Mouse (Mus musculus) C2C12 (cell line): ENCODE data around the gene Galnt10. TPM values are rescaled to one million over a fixed set of nuclear protein-coding genes. Genes with fewer than 3 reads are reported as not detected.

Experiments
- H3K27me3 ChIP-seq: one replicate; pipeline ENCODE4 v1.6.1; 2011; ENCODE audit not compliant: control insufficient read depth, insufficient read depth, insufficient read length
- H3K36me3 ChIP-seq: one replicate; pipeline ENCODE4 v1.6.1; 2011; ENCODE audit not compliant: control insufficient read depth, insufficient read depth
- H3K4me3 ChIP-seq: one replicate; pipeline ENCODE4 v1.5.1; 2011; ENCODE audit warnings: mild to moderate bottlenecking, control low read depth; ENCODE audit not compliant: poor library complexity, insufficient read depth, severe bottlenecking
- H3K79me2 ChIP-seq: one replicate; pipeline ENCODE4 v1.6.1; 2011; ENCODE audit not compliant: control insufficient read depth, insufficient read depth
- H3K79me3 ChIP-seq: one replicate; pipeline ENCODE4 v1.6.1; 2011; ENCODE audit warnings: low read depth, control low read depth
- H3ac ChIP-seq: one replicate; pipeline ENCODE3; 2011; ENCODE audit warnings: low read depth; ENCODE audit not compliant: control insufficient read depth, insufficient read length
- CEBPB ChIP-seq: IDR thresholded peaks from one replicate; pipeline ENCODE4 v1.6.1; 2011; ENCODE audit warnings: low read depth, mild to moderate bottlenecking, control low read depth, moderate library complexity
- CTCF ChIP-seq: IDR thresholded peaks from one replicate; pipeline ENCODE4 v1.5.1; 2011; ENCODE audit not compliant: control insufficient read depth, insufficient read depth, insufficient read length
- FOSL1 ChIP-seq: IDR thresholded peaks from one replicate; pipeline ENCODE4 v1.8.0; 2011; ENCODE audit warnings: mild to moderate bottlenecking, low read length; ENCODE audit not compliant: poor library complexity, insufficient read depth, severe bottlenecking
- MAX ChIP-seq: IDR thresholded peaks from one replicate; pipeline ENCODE4 v1.6.1; 2011; ENCODE audit warnings: mild to moderate bottlenecking, control low read depth
- MYOD1 ChIP-seq: IDR thresholded peaks from one replicate; pipeline ENCODE4 v1.6.1; 2011; ENCODE audit warnings: low read depth; ENCODE audit not compliant: control insufficient read depth, insufficient read length
- MYOG ChIP-seq: IDR thresholded peaks from one replicate; pipeline ENCODE4 v1.6.1; 2011; ENCODE audit not compliant: control insufficient read depth, insufficient read length; ENCODE audit errors: extremely low read depth
- USF1 ChIP-seq: IDR thresholded peaks from one replicate; pipeline ENCODE4 v1.6.1; 2011; ENCODE audit warnings: low read depth, mild to moderate bottlenecking, control low read depth, moderate library complexity
- polyA plus RNA-seq: library from polyadenylated mRNA; unstranded; fragments of >200 nt; fragmentation: generic; extraction: Trizol; gene quantifications from one replicate; pipeline ENCODE4 v1.2.1, GENCODE M21; 2012; ENCODE audit warnings: missing spikeins

Gene Galnt10
- polyA plus RNA-seq, 1 experiment = 43.0 TPM

- TF ChIP-seq MYOG = no peak
- TF ChIP-seq CEBPB = no peak
- TF ChIP-seq MAX = no peak
- TF ChIP-seq CTCF = no peak
- no peak for TF ChIP-seq MYOD1
- TF ChIP-seq FOSL1 = no peak
- no peak for TF ChIP-seq USF1
- Histone ChIP-seq H3K27me3 (peaks cover 54% of the 10 kb centered on the region), H3ac (no peak overlapping the region), H3K79me3 (no peaks in the 10 kb centered on the region), H3K36me3 (no peaks in the 10 kb centered on the region), H3K79me2 (no peaks in the 10 kb centered on the region), H3K4me3 (no peak overlapping the region)
These were observed 182.8 kb downstream of the Galnt10 start for GRCm38 (mm10) chr11:57827915-57828545.

GRCm38 (mm10) chr11:57828955-57829870, 184.0 kb downstream of the Galnt10 start:
- H3K27me3 ChIP-seq = peaks cover 66% of the 10 kb centered on the region
- TF ChIP-seq MYOD1 (no peak), CEBPB (no peak), MYOG (no peak), MAX (no peak), CTCF (no peak), FOSL1 (no peak), USF1 (no peak)
- H3K36me3 ChIP-seq = no peaks in the 10 kb centered on the region
- H3ac ChIP-seq = no peak overlapping the region
- no peaks in the 10 kb centered on the region for H3K79me2 ChIP-seq
- no peaks in the 10 kb centered on the region for H3K79me3 ChIP-seq
- no peak overlapping the region for H3K4me3 ChIP-seq

- Histone ChIP-seq H3K36me3 (no peaks in the 10 kb centered on the region), H3K79me2 (no peaks in the 10 kb centered on the region), H3K4me3 (no peak overlapping the region), H3K27me3 (peaks cover 71% of the 10 kb centered on the region), H3ac (no peak overlapping the region), H3K79me3 (no peaks in the 10 kb centered on the region)
- no peak for TF ChIP-seq USF1
- TF ChIP-seq CTCF = no peak
- TF ChIP-seq MYOD1 = no peak
- no peak for TF ChIP-seq FOSL1
- no peak for TF ChIP-seq MYOG
- no peak for TF ChIP-seq MAX
- TF ChIP-seq CEBPB = no peak
These were observed 184.9 kb downstream of the Galnt10 start for GRCm38 (mm10) chr11:57829871-57830775.

GRCm38 (mm10) chr11:57831281-57831781, 186.1 kb downstream of the Galnt10 start:
- no peak overlapping the region for H3ac ChIP-seq
- peaks cover 83% of the 10 kb centered on the region for H3K27me3 ChIP-seq
- H3K79me3 ChIP-seq = no peaks in the 10 kb centered on the region
- H3K79me2 ChIP-seq = no peaks in the 10 kb centered on the region
- no peaks in the 10 kb centered on the region for H3K36me3 ChIP-seq
- no peak overlapping the region for H3K4me3 ChIP-seq
- TF ChIP-seq MAX = no peak
- TF ChIP-seq CEBPB = no peak

GRCm38 (mm10) chr11:57831861-57832260, 186.6 kb downstream of the Galnt10 start:
- no peak overlapping the region for H3ac ChIP-seq
- H3K27me3 ChIP-seq = peaks cover 87% of the 10 kb centered on the region
- TF ChIP-seq FOSL1 (no peak), MYOD1 (no peak), MAX (no peak), CTCF (no peak), CEBPB (no peak), MYOG (no peak), USF1 (no peak)
- H3K4me3 ChIP-seq = no peak overlapping the region
- H3K36me3 ChIP-seq = no peaks in the 10 kb centered on the region
- H3K79me2 ChIP-seq = no peaks in the 10 kb centered on the region
- no peaks in the 10 kb centered on the region for H3K79me3 ChIP-seq
